Mouse (Mus musculus) spleen, postnatal 4 days (tissue): Measurements from ENCODE around the gene Dgkk.
"Not testable (repeated sequence)": the region's sequence is repeated elsewhere in the genome, so short reads cannot be mapped to it uniquely, and the experiment has no call there.

Experiments used
- DNase-seq, 2 experiments: peaks; one replicate each; pipeline ENCODE4 v3.0.0; 2022; ENCODE audit warnings: low spot score in 2 of 2

Dgkk gene

DNA sequence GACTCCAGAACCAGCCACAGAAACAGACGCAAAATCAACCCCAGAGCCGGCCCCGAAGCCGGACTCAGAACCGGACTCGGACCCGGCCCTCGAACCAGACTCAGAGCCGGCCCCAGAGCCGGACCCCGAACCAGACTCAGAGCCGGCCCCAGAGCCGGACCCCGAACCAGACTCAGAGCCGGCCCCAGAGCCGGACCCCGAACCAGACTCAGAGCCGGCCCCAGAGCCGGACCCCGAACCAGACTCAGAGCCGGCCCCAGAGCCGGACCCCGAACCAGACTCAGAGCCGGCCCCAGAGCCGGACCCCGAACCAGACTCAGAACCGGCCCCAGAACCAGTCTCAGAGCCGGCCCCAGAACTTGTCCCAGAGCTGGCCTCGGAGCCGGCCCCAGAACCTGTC lies at the start of gene Dgkk:
Gene Dgkk, plus strand, starts transcription at position 301 of the 400 bp plus-strand sequence.
- DNase-seq: not testable (repeated sequence)

DNA sequence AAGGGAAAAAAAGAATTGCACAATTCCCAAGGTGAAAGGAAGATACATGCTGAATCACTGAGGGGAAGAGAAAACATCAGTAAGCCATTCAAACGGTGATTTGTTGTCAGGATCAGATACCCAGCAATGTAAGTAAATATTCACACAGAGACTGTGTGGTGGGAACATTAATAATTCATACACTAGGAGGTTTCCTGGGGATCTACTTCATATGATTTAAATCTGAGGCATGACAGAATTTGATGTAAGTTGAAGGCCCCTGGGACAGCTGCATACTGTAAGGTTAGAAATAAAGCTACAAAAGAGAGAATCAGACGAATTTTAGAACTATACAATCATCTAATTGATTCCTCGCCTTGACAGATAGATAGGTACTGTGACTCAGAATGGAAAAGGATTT lies 45.1 kb upstream of the Dgkk start:
- DNase-seq: no peak

DNA sequence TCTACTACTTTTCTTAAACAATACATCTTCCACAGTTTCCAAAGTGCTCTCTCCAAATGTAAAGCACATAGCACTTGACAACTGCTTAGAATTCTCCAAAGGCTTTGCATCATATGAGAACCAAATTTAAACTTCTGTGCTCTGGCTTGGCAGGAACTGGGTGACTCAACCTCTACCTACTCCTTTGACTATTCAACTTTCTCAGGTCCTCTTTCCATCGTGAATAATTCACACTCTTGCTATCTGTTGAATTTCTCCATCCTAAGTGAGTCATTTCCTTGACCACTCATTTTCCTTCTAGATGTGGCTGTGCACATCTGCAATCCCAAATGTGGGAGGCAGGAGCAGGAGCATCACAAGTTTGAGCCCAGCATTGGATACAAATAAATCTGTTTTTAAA lies 28.4 kb upstream of the Dgkk start:
- DNase-seq: no peak

DNA sequence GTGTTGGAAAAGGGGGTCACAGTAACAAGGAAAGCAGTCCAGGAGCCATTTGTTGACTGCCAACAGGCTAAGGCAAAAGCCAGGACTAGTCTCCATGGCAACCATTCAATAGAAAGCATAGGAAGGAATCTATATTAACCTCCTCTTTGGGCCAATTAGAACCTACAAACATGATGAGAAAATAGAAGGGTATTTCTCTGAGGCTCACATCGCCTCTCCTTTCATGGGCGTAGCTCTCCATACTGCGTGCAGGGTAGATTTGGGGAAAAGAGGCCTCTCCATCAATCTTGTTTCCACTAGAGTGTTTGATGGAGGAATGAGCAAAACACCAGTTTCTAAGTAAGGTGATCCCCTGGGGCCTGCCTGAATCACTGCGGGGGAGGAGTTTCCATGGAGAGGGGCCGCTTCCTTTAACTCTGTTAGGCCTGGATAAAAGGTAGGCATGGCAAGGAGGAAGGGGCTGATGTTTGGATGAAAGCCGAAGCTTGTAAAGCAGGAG lies 27.5 kb upstream of the Dgkk start:
- no peak for DNase-seq

DNA sequence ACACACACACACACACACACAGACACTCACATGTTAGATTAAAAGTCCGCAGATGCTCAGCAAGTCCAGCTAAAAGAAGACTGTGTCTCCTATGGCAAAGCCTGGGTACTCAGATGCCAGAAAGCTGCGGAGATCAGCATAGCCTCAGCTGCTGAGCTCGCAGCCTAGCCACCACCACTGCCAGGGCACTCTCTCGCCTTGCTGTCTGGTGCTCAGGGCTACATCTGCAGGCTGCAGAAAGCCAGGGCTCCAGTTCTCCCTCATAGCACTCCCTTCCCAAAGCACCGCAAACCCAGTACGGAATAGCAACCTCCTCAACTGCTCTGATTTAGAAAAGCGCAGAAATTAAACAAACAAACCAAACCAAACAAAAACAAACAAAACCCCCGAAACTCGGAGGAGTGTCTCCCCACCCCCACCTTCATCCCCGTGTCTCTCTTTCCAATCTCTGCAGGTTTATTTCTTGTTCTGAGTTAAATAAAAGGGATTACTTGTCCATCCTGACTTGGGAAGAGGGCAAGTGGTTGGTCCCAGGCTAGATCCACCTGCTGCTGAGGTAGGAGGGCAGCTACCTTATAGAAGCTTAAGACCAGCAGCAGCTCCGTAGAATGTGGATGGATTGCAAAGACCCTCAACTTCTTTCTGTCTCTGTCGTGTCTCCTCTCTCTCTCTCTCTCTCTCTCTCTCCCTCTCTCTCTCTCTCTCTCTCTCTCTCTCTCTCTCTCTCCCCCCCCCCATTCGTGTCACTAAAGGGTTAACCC lies 1.4 kb upstream of the Dgkk start:
- DNase-seq: no peak

DNA sequence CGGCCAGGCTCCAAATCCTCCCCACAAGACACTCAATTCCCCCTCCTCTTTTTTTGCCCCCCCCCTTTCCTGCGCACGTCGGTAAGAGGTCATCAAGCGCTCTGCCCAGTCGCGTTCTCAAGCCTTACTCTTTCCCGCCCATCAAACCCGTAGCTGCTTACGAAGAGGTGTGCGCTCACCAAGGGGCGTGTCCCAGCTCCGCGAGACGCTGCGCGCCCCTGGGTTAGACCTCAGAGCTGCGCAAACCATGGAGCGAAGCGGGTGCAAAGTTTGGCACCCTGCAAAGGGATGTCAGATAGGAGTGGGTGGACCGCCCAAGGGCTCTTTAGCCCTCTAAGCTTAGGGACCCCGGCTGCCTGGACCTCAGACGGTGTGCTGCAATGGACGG lies 862 bp upstream of the Dgkk start:
- DNase-seq: no peak

DNA sequence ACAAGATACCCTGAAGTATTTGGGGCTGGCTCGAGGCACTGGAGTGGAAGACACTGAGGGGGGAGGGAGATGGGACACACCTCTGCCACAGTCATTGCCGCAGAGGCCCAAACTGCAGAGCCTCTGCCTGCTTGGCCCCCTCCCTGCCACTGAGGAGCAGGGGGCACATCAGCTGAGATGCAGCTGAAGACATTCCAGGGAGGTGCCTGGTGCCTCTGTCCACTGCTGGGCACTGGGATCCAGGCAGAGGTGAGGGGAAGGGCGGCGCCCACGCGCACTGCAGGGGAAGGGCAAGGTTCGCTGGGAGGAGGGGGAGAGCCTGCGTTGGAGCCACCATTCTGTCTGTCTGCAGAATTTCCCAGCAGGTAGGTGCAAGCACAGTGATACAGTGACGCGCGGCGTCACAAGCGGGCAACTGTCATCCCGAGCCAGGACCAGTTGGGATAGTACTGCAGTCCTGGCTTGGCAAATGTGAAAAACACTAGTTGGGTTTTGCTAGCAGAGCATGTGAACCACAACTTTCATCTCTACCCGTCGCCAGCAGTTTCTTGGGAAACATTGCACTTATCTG lies 948 bp downstream of the Dgkk start:
- no peak for DNase-seq

DNA sequence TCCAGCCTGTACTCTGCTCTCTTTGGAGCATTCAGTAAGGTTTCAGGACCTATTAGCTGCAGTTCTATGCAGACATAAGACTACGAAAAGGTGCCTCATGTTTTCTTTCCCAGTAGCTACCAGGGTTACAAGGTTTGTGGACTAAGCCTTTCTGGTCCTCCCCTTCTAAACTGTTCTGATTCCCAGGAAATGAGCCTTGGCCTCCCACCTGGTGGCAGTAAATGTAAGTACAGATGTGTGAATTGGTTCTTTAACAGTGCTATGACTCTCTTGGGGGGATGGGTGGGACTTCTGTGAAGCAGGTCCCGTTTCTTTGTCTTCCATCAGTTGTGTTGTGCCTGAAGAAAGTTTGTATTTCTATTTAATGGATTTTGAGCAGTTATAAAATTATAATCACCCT lies 53.4 kb downstream of the Dgkk start:
- no peak for DNase-seq

DNA sequence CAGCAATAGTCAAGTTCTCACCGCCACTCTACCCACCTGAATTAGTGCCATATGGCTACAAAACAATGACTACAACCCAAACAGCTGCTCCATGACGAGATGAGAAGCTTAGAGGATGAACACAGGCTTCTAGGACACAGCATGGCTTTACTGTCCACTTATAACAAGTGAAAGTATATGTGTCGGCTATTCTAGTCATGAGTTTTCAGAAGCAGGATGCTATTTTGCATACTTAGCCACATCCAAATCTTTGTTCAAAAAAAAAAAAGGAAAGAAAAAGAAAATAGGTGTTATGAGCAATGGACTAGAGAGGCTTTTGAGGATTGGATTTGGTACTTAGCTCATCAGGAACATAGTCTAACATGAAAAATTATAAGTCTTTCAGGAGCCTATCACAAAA lies 74.4 kb downstream of the Dgkk start:
- no peak for DNase-seq

DNA sequence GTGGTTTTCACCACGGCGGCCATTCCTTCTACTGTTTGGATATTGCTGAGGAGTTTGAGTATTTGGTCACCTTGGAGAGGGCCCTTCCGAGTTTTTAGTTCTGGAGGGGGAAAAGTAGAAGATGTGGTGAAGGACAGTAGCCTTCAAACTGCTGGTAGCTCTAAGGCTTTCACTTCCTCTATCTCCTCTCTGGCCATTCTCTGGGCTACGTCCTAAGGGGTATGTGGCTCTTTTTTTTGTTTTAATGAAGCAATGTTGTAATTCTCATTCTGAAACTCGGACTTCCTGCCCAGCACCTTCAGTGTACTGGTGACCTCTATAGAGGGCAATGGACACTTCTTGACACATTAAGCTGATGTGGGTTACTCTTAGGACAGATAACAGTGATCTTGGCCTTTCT lies 75.0 kb downstream of the Dgkk start:
- no peak for DNase-seq

DNA sequence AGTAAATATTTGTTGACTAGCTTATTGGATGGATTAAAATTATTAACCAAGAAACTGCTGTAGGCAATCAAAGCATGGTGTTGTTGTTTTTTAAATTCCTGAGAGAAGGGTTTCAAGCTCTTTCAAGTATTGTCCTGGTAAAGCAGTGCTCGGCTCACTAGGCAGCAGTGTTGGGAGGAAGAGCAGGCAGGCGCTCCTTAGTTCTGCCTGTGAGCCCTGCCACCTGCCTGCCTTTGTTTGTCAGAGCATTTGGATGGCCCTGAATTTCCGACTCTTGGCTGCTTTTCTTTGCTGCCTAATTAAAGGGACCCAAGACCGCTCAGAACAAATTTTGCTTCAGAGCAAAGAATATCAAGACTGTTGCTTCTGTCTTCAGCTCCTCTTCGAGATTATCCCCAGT lies 114.8 kb downstream of the Dgkk start:
- no peak for DNase-seq

DNA sequence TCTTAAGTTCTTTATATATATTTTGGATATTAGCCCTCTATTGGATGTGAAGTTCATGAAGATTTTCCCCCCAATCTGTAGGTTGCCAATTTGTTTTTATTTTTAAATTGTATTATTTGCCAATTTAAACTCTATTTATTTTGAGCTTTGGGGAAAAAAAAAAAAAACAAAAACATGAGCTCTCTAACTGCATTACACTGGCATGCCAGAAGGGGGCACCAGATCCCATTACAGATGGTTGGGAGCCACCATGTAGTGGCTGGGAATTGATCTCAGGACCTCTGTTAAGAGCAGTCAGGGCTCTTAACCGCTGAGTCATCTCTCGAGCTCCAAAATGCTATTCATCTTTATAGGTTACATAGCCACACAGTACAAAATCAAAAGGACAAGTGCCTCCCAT lies 131.9 kb downstream of the Dgkk start:
- no peak for DNase-seq

DNA sequence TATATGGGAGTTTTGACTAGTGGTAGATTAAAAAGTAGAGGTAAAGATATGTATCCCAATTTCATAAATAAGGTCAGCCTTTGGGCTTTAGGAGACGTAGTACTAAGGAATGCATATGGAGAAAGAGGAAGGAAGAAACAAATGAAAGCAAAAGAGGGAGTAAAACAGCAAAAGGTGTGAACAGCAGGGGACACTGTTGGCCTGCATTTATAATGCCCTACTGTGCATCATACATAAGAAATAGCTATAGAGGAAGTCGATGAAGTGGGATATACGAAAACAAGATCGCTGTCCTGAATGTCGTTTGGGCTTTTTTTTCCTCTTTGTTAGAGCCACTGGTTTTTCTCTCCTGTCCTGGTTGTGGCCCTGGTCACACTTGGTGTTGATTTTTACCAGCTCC lies 143.1 kb downstream of the Dgkk start:
- DNase-seq: peak in 1 of 2 experiments; percentile 11

DNA sequence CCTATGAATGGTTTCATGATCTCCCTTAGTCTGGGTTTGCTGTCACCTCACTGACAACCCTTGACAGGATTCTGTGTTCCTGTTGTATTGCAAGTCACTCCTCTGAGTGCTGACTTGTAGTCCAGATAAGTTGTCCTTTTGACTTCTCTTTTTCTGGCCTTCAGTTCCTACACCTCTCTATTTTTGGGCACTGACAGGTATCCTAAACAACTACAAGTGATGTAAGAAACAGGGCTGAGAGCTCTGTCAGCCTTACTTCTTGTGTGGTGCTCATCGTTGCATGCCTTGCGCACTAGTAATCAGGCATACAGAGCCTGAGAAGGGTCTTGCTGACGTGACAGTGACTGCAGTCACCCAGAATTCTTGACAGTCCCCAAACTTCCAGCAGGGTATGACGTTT lies 147.1 kb downstream of the Dgkk start:
- DNase-seq: no peak

DNA sequence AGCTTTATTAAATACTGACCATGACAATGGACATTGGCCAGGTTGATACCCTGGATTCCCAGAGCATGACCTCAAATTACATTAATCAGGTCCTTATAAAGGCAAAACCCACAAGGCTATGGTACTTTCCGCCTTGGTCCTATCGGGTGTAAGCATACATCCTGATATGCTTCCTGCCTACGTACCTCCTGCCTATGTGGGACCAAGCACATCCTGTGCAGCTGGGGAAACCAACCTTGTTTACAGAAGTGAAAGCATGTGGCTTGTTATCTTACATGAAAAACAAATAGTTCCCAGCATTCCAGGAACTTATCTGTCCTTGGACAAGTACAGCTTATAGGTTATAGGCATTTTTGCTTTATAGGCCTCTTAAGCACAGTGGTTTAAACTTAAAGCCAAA lies 189.5 kb downstream of the Dgkk start:
- no peak for DNase-seq

DNA sequence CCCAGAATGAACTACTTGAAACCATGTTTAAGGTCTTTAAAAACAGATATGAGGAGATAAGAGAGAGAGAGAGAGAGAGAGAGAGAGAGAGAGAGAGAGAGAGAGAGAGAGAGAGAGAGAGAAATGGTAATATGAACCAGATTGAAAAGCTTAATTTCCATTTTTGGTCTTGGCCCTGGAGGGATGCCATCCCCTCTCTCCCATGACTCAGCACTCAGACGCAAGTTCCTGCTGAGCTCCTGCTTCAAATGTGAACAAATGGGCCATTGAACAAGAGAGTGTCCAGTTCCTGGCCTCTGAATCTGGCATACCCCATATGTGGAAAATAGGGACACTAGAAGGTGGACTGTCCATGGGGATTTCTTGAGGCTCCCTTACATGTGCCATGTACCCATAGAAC lies 192.8 kb downstream of the Dgkk start:
- DNase-seq: no peak

DNA sequence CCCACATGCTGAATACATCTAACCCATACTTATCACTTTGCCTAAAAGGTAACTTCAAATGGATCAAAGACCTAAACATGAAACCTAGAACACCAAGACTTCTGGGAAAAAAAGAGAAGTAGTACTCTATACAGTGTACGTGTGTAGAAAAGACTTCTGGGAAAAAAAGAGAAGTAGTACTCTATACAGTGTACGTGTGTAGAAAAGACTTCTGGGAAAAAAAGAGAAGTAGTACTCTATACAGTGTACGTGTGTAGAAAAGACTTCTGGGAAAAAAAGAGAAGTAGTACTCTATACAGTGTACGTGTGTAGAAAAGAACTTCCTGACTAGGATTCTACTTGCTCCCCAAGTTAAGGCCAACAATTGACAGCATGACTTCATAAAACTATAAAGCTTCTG lies 204.8 kb downstream of the Dgkk start:
- not testable (repeated sequence) for DNase-seq
